Mouse (Mus musculus) heart, adult 2 months (tissue): ENCODE data around the gene Meioc.

Experiments used
- CTCF ChIP-seq: fragments of 200-600 bp; IDR thresholded peaks from 2 replicates; pipeline ENCODE4 v1.8.1; 2022; ENCODE audit warnings: antibody characterized with exemption, mild to moderate bottlenecking, moderate library complexity
- POLR2A ChIP-seq: fragments of 200-500 bp; IDR thresholded peaks from 2 replicates; pipeline ENCODE4 v1.6.1; 2011; ENCODE audit warnings: mild to moderate bottlenecking, low read depth, low read length, control low read depth; ENCODE audit not compliant: insufficient read depth

GRCm38 (mm10) chr11:102646226-102646625, 17.3 kb upstream of the Meioc start:
- TF ChIP-seq POLR2A = no peak
- no peak for TF ChIP-seq CTCF
